Mouse (Mus musculus): ENCODE data around the gene Ablim1. TPM values are rescaled to one million over a fixed set of nuclear protein-coding genes. Genes with fewer than 3 reads are reported as not detected.
A peak's percentile ranks its signal among the peaks of the same experiment; 100 is the strongest.

Gene Ablim1
- total and polyA plus RNA-seq, 2 experiments from 2014 or later, result 50.7 to 81.2 TPM

- no peak overlapping the region for H3K27ac ChIP-seq (ENCODE audit: low read depth, low read length)
- DNase-seq (ENCODE audit: low spot score) (peak; percentile 50), ATAC-seq (ENCODE audit: low FRiP score) (no peak)
- H3K9ac ChIP-seq (replicated peaks; ENCODE audit: low read length, poor library complexity, severe bottlenecking), result no peak overlapping the region
- WGBS, result 70% methylated on average over 8 of the region's 8 CpGs
- H3K36me3 ChIP-seq (ENCODE audit: insufficient read depth, low read length), result no peaks in the 10 kb centered on the region
- TF ChIP-seq CTCF (IDR thresholded peaks at IDR 0.05), result no peak
- H3K4me3 ChIP-seq (ENCODE audit: low read depth, low read length), result no peak overlapping the region
- H3K4me2 ChIP-seq (ENCODE audit: low read depth, low read length, poor library complexity, severe bottlenecking), result no peak overlapping the region
- H3K9me3 ChIP-seq (ENCODE audit: low read length), result no peaks in the 10 kb centered on the region
- H3K4me1 ChIP-seq (ENCODE audit: insufficient read depth, low read length), result no peaks in the 10 kb centered on the region
- H3K27me3 ChIP-seq (ENCODE audit: insufficient read depth, low read length), result no peaks in the 10 kb centered on the region
Observed at GRCm38 (mm10) chr19:57247221-57247620, 67.5 kb downstream of the Ablim1 start.

DNA sequence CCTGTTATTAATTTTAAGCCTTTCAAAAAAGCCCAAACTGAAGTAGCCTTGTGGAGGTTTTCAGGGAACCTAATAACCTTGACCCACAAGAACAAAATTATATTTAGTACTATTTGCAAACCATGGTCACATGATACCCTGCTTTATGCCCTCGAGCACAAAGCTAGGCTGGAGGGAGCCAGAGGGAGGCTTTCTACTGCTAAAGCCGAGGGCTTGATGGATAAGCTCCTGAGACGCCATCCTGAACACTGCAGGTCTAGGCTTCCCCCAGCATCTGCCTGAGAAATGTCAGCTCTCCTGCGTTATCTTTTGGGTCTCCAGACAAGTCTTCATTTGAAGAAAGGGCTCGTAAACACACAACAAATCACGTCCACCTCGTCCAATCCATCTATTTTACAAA, 70.4 kb downstream of the Ablim1 start:
- Histone ChIP-seq H3K36me3 (ENCODE audit: insufficient read depth, low read length) (no peaks in the 10 kb centered on the region), H3K9ac (replicated peaks; ENCODE audit: low read length, poor library complexity, severe bottlenecking) (no peak overlapping the region), H3K4me3 (ENCODE audit: low read depth, low read length) (no peak overlapping the region), H3K27me3 (ENCODE audit: insufficient read depth, low read length) (no peaks in the 10 kb centered on the region), H3K27ac (ENCODE audit: low read depth, low read length) (no peak overlapping the region), H3K4me1 (ENCODE audit: insufficient read depth, low read length) (no peaks in the 10 kb centered on the region), H3K9me3 (ENCODE audit: low read length) (no peaks in the 10 kb centered on the region), H3K4me2 (ENCODE audit: low read depth, low read length, poor library complexity, severe bottlenecking) (no peak overlapping the region)
- no peak for TF ChIP-seq CTCF (IDR thresholded peaks at IDR 0.05)
- DNase-seq (ENCODE audit: low spot score), result no peak
- WGBS, result 67% methylated on average over 7 of the region's 7 CpGs
- no peak for ATAC-seq (ENCODE audit: low FRiP score)

GRCm38 (mm10) chr19:57243606-57244005, 71.1 kb downstream of the Ablim1 start:
- no peaks in the 10 kb centered on the region for H3K4me1 ChIP-seq (ENCODE audit: insufficient read depth, low read length)
- no peak overlapping the region for H3K4me3 ChIP-seq (ENCODE audit: low read depth, low read length)
- DNase-seq (ENCODE audit: low spot score), result no peak
- no peak for TF ChIP-seq CTCF (IDR thresholded peaks at IDR 0.05)
- no peak overlapping the region for H3K4me2 ChIP-seq (ENCODE audit: low read depth, low read length, poor library complexity, severe bottlenecking)
- H3K9ac ChIP-seq (replicated peaks; ENCODE audit: low read length, poor library complexity, severe bottlenecking), result no peak overlapping the region
- no peaks in the 10 kb centered on the region for H3K27me3 ChIP-seq (ENCODE audit: insufficient read depth, low read length)
- 76% methylated on average over 8 of the region's 8 CpGs for WGBS
- H3K9me3 ChIP-seq (ENCODE audit: low read length), result no peaks in the 10 kb centered on the region
- no peaks in the 10 kb centered on the region for H3K36me3 ChIP-seq (ENCODE audit: insufficient read depth, low read length)
- no peak overlapping the region for H3K27ac ChIP-seq (ENCODE audit: low read depth, low read length)
- no peak for ATAC-seq (ENCODE audit: low FRiP score)

DNA sequence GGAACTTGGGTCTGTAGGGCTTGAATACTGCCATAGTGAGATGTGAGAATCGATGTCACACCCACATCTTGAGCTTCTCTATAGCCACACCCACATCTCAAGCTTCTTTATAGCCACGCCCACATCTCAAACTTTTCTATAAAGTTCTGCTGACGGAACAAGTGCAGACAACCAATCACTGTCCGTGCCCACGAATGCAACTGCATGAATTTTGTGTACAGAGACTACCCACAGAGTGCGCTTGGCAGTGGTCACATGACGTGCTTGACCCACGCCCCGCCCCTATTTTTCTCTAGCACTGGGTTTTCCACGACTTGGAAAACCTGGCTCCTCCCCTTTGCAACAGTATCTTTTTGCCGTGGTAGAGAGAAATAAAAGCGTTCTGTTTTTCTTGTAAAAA, 71.5 kb downstream of the Ablim1 start:
- Histone ChIP-seq H3K27me3 (ENCODE audit: insufficient read depth, low read length) (no peaks in the 10 kb centered on the region), H3K9ac (replicated peaks; ENCODE audit: low read length, poor library complexity, severe bottlenecking) (no peak overlapping the region), H3K27ac (ENCODE audit: low read depth, low read length) (no peak overlapping the region), H3K36me3 (ENCODE audit: insufficient read depth, low read length) (no peaks in the 10 kb centered on the region), H3K4me3 (ENCODE audit: low read depth, low read length) (no peak overlapping the region), H3K9me3 (ENCODE audit: low read length) (no peaks in the 10 kb centered on the region), H3K4me1 (ENCODE audit: insufficient read depth, low read length) (no peaks in the 10 kb centered on the region), H3K4me2 (ENCODE audit: low read depth, low read length, poor library complexity, severe bottlenecking) (no peak overlapping the region)
- WGBS, result 84% methylated on average over 12 of the region's 12 CpGs
- ATAC-seq (ENCODE audit: low FRiP score) (no peak), DNase-seq (ENCODE audit: low spot score) (no peak)
- no peak for TF ChIP-seq CTCF (IDR thresholded peaks at IDR 0.05)

- no peak for TF ChIP-seq CTCF (IDR thresholded peaks at IDR 0.05)
- H3K27ac ChIP-seq (ENCODE audit: low read depth, low read length), result 0 out of 2 replicates have a peak overlapping the region, but pooled peaks have one; percentile 9
- H3K4me2 ChIP-seq (ENCODE audit: low read depth, low read length, poor library complexity, severe bottlenecking), result no peak overlapping the region
- 61% methylated on average over 10 of the region's 10 CpGs for WGBS
- no peaks in the 10 kb centered on the region for H3K27me3 ChIP-seq (ENCODE audit: insufficient read depth, low read length)
- DNase-seq (ENCODE audit: low spot score) (peak; percentile 42), ATAC-seq (ENCODE audit: low FRiP score) (no peak)
- no peaks in the 10 kb centered on the region for H3K9me3 ChIP-seq (ENCODE audit: low read length)
- H3K4me3 ChIP-seq (ENCODE audit: low read depth, low read length), result no peak overlapping the region
- no peaks in the 10 kb centered on the region for H3K36me3 ChIP-seq (ENCODE audit: insufficient read depth, low read length)
- H3K4me1 ChIP-seq (ENCODE audit: insufficient read depth, low read length), result no peaks in the 10 kb centered on the region
- H3K9ac ChIP-seq (replicated peaks; ENCODE audit: low read length, poor library complexity, severe bottlenecking), result no peak overlapping the region
Observed at GRCm38 (mm10) chr19:57241363-57242192, 73.1 kb downstream of the Ablim1 start.

DNA sequence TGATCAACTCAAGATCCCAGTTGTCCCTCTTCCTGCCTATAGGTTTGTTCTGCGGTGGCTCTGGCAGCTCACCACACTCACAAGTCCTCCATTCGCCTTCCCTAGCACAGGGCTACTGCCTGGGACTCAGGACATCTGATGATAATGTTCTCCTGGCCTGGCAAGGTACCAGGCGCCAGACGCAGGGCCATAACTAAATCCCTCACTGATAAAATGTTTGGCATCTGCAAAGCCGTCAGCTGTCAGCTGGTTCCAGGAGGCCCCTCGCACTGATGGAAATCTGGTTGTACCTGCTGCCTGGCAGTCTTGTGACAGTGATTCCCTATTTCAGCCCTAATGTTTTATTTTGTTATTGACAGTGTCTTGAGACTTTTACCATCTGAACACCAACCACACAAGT, 74.5 kb downstream of the Ablim1 start:
- ATAC-seq (ENCODE audit: low FRiP score), result no peak

More for the DNA sequence above, 74.5 kb downstream of the Ablim1 start:
- no peak for DNase-seq (ENCODE audit: low spot score)
- Histone ChIP-seq H3K4me2 (ENCODE audit: low read depth, low read length, poor library complexity, severe bottlenecking) (no peak overlapping the region), H3K27ac (ENCODE audit: low read depth, low read length) (no peak overlapping the region), H3K27me3 (ENCODE audit: insufficient read depth, low read length) (no peaks in the 10 kb centered on the region), H3K4me1 (ENCODE audit: insufficient read depth, low read length) (no peaks in the 10 kb centered on the region; the same call in 1 of the 2 replicates), H3K4me3 (ENCODE audit: low read depth, low read length) (no peak overlapping the region), H3K9ac (replicated peaks; ENCODE audit: low read length, poor library complexity, severe bottlenecking) (no peak overlapping the region), H3K36me3 (ENCODE audit: insufficient read depth, low read length) (no peaks in the 10 kb centered on the region), H3K9me3 (ENCODE audit: low read length) (no peaks in the 10 kb centered on the region)
- WGBS, result 80% methylated on average over 6 of the region's 6 CpGs
- TF ChIP-seq CTCF (IDR thresholded peaks at IDR 0.05), result no peak
